Mouse (Mus musculus) testis, adult 2 months (tissue): ENCODE measurements around the gene Vstm2b.

Experiments used
- CTCF ChIP-seq: fragments of 200-500 bp; IDR thresholded peaks from 2 replicates; pipeline ENCODE4 v1.5.1; 2012; ENCODE audit warnings: low read depth, mild to moderate bottlenecking, inconsistent platforms, low read length, moderate library complexity; ENCODE audit not compliant: control insufficient read depth, insufficient read depth, insufficient replicate concordance
- POLR2A ChIP-seq: fragments of 200-500 bp; IDR thresholded peaks from 2 replicates; pipeline ENCODE4 v1.6.1; 2012; ENCODE audit warnings: low read depth, mild to moderate bottlenecking, inconsistent platforms, low read length, moderate library complexity; ENCODE audit not compliant: control insufficient read depth

DNA sequence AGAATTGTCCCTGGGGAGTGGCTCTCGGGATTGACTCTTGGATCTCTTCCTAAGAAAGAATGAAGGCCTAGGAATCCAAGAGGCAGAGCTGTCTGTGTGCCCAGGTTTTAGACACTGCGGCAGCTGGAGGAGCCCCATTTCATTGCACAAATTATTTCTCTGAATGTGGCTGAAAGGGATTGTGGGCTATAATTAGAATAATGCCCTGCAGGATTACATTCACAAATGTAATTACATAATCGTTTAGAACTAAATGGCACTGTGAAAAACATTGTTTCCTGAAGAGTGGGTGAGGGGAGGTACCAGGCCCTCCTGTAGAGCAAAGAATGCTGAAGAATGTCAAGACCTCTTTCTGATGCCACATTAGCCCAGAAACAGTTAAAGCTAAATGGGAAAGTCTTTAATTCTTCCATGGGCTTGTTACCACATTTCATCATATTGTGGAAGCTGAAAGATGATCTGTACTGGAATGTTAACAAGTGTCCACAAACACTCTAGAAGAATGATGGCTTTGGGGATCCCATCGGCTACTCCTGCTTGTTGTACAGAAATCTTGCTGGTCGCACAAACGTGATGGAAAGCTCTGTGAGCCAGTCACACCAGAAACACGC lies 24.6 kb upstream of the Vstm2b start:
- TF ChIP-seq POLR2A (no peak), CTCF (no peak)
